Mouse (Mus musculus): Measurements from ENCODE around the gene Fndc3b. TPM values are rescaled to one million over a fixed set of nuclear protein-coding genes. Genes with fewer than 3 reads are reported as not detected.

The Fndc3b gene
- 0.78 TPM in 1 of 2 replicates, not detected in the other for polyA plus RNA-seq (2012; ENCODE audit: insufficient read depth, low replicate concordance)

- no peak for TF ChIP-seq FLI1 (IDR thresholded peaks at IDR 0.05; ENCODE audit: low read length)
- TF ChIP-seq GATA1 (IDR thresholded peaks at IDR 0.05; ENCODE audit: borderline replicate concordance, low read length) = no peak
- peaks cover 65% of the 10 kb centered on the region for H3K27me3 ChIP-seq (replicated peaks)
- H3K9me3 ChIP-seq = no peaks in the 10 kb centered on the region
- no peaks in the 10 kb centered on the region for H3K36me3 ChIP-seq (replicated peaks; ENCODE audit: low read length)
- H3K4me1 ChIP-seq = peaks cover 14% of the 10 kb centered on the region
- peak within 1 kb of the TSS; percentile 92 for H3K4me3 ChIP-seq (replicated peaks)
These were observed at the start of gene Fndc3b for GRCm38 (mm10) chr3:27710648-27711428. Fndc3b (minus strand) TSS chr3:27711307.

- no peaks in the 10 kb centered on the region for H3K27me3 ChIP-seq (replicated peaks)
- H3K36me3 ChIP-seq (replicated peaks; ENCODE audit: low read length) = no peaks in the 10 kb centered on the region
- H3K4me1 ChIP-seq = no peaks in the 10 kb centered on the region
- H3K4me3 ChIP-seq (replicated peaks) = no peak overlapping the region
- H3K9me3 ChIP-seq = peaks cover 6% of the 10 kb centered on the region; the same call in 1 of the 2 replicates
- TF ChIP-seq FLI1 (IDR thresholded peaks at IDR 0.05; ENCODE audit: low read length) (no peak), GATA1 (IDR thresholded peaks at IDR 0.05; ENCODE audit: borderline replicate concordance, low read length) (no peak)
These were observed 49.2 kb upstream of the Fndc3b start for GRCm38 (mm10) chr3:27760278-27760677.

GRCm38 (mm10) chr3:27758976-27759375, 47.9 kb upstream of the Fndc3b start:
- TF ChIP-seq FLI1 (IDR thresholded peaks at IDR 0.05; ENCODE audit: low read length) (no peak), GATA1 (IDR thresholded peaks at IDR 0.05; ENCODE audit: borderline replicate concordance, low read length) (no peak)
- peaks cover 6% of the 10 kb centered on the region; the same call in 1 of the 2 replicates for H3K9me3 ChIP-seq
- no peaks in the 10 kb centered on the region for H3K27me3 ChIP-seq (replicated peaks)
- no peak overlapping the region for H3K4me3 ChIP-seq (replicated peaks)
- H3K36me3 ChIP-seq (replicated peaks; ENCODE audit: low read length) = no peaks in the 10 kb centered on the region
- H3K4me1 ChIP-seq = no peaks in the 10 kb centered on the region

GRCm38 (mm10) chr3:27751657-27752056, 40.5 kb upstream of the Fndc3b start:
- no peaks in the 10 kb centered on the region for H3K9me3 ChIP-seq
- no peak overlapping the region for H3K4me3 ChIP-seq (replicated peaks)
- H3K27me3 ChIP-seq (replicated peaks) = no peaks in the 10 kb centered on the region
- TF ChIP-seq FLI1 (IDR thresholded peaks at IDR 0.05; ENCODE audit: low read length) (no peak), GATA1 (IDR thresholded peaks at IDR 0.05; ENCODE audit: borderline replicate concordance, low read length) (no peak)
- no peaks in the 10 kb centered on the region for H3K36me3 ChIP-seq (replicated peaks; ENCODE audit: low read length)
- no peaks in the 10 kb centered on the region for H3K4me1 ChIP-seq

- Histone ChIP-seq H3K4me1 (no peaks in the 10 kb centered on the region), H3K9me3 (no peaks in the 10 kb centered on the region), H3K27me3 (replicated peaks) (no peaks in the 10 kb centered on the region), H3K4me3 (replicated peaks) (no peak overlapping the region), H3K36me3 (replicated peaks; ENCODE audit: low read length) (no peaks in the 10 kb centered on the region)
- TF ChIP-seq FLI1 (IDR thresholded peaks at IDR 0.05; ENCODE audit: low read length) = no peak
- no peak for TF ChIP-seq GATA1 (IDR thresholded peaks at IDR 0.05; ENCODE audit: borderline replicate concordance, low read length)
These were observed 40.0 kb upstream of the Fndc3b start for GRCm38 (mm10) chr3:27751156-27751555.

GRCm38 (mm10) chr3:27745651-27746050, 34.5 kb upstream of the Fndc3b start:
- no peak for TF ChIP-seq FLI1 (IDR thresholded peaks at IDR 0.05; ENCODE audit: low read length)
- no peak for TF ChIP-seq GATA1 (IDR thresholded peaks at IDR 0.05; ENCODE audit: borderline replicate concordance, low read length)
- peaks cover 3% of the 10 kb centered on the region; the same call in 1 of the 2 replicates for H3K9me3 ChIP-seq
- no peaks in the 10 kb centered on the region for H3K36me3 ChIP-seq (replicated peaks; ENCODE audit: low read length)
- H3K27me3 ChIP-seq (replicated peaks) = no peaks in the 10 kb centered on the region
- no peaks in the 10 kb centered on the region for H3K4me1 ChIP-seq
- no peak overlapping the region for H3K4me3 ChIP-seq (replicated peaks)

- Histone ChIP-seq H3K4me3 (replicated peaks) (no peak overlapping the region), H3K4me1 (no peaks in the 10 kb centered on the region), H3K36me3 (replicated peaks; ENCODE audit: low read length) (no peaks in the 10 kb centered on the region), H3K27me3 (replicated peaks) (no peaks in the 10 kb centered on the region), H3K9me3 (peaks cover 8% of the 10 kb centered on the region; the same call in 1 of the 2 replicates)
- no peak for TF ChIP-seq GATA1 (IDR thresholded peaks at IDR 0.05; ENCODE audit: borderline replicate concordance, low read length)
- TF ChIP-seq FLI1 (IDR thresholded peaks at IDR 0.05; ENCODE audit: low read length) = no peak
These were observed 33.6 kb upstream of the Fndc3b start for GRCm38 (mm10) chr3:27744754-27745153.

GRCm38 (mm10) chr3:27743271-27744145, 32.4 kb upstream of the Fndc3b start:
- H3K36me3 ChIP-seq (replicated peaks; ENCODE audit: low read length) = no peaks in the 10 kb centered on the region
- TF ChIP-seq GATA1 (IDR thresholded peaks at IDR 0.05; ENCODE audit: borderline replicate concordance, low read length) = no peak
- TF ChIP-seq FLI1 (IDR thresholded peaks at IDR 0.05; ENCODE audit: low read length) = no peak

GRCm38 (mm10) chr3:27742124-27742523, 31.0 kb upstream of the Fndc3b start:
- H3K4me3 ChIP-seq (replicated peaks) = no peak overlapping the region
- no peaks in the 10 kb centered on the region for H3K36me3 ChIP-seq (replicated peaks; ENCODE audit: low read length)
- no peak for TF ChIP-seq GATA1 (IDR thresholded peaks at IDR 0.05; ENCODE audit: borderline replicate concordance, low read length)
- no peak for TF ChIP-seq FLI1 (IDR thresholded peaks at IDR 0.05; ENCODE audit: low read length)
- peaks cover 10% of the 10 kb centered on the region; the same call in 1 of the 2 replicates for H3K9me3 ChIP-seq
- no peaks in the 10 kb centered on the region for H3K27me3 ChIP-seq (replicated peaks)
- no peaks in the 10 kb centered on the region for H3K4me1 ChIP-seq

More at GRCm38 (mm10) chr3:27743271-27744145, 32.4 kb upstream of the Fndc3b start:
- peaks cover 10% of the 10 kb centered on the region; the same call in 1 of the 2 replicates for H3K9me3 ChIP-seq
- no peaks in the 10 kb centered on the region for H3K27me3 ChIP-seq (replicated peaks)
- H3K4me3 ChIP-seq (replicated peaks) = no peak overlapping the region
- no peaks in the 10 kb centered on the region for H3K4me1 ChIP-seq
